Mouse (Mus musculus) myocyte (in vitro differentiated cells): ENCODE measurements around the gene Slc4a1. TPM values are rescaled to one million over a fixed set of nuclear protein-coding genes. Genes with fewer than 3 reads are reported as not detected.
"Not testable (repeated sequence)": the region's sequence is repeated elsewhere in the genome, so short reads cannot be mapped to it uniquely, and the experiment has no call there.

Experiments
- H3K27me3 ChIP-seq: one replicate; pipeline ENCODE4 v1.6.1; 2011; ENCODE audit not compliant: control insufficient read depth, insufficient read depth, insufficient read length
- H3K36me3 ChIP-seq: one replicate; pipeline ENCODE4 v1.6.1; 2011; ENCODE audit not compliant: control insufficient read depth, insufficient read depth
- H3K4me2 ChIP-seq: one replicate; pipeline ENCODE4 v1.6.1; 2011; ENCODE audit warnings: low read depth, control low read depth
- H3K4me3 ChIP-seq: one replicate; pipeline ENCODE4 v1.5.1; 2011; ENCODE audit warnings: mild to moderate bottlenecking, control low read depth, moderate library complexity
- H3K79me2 ChIP-seq: one replicate; pipeline ENCODE4 v1.6.1; 2011; ENCODE audit not compliant: control insufficient read depth, insufficient read depth
- H3ac ChIP-seq: one replicate; pipeline ENCODE4 v1.6.1; 2011; ENCODE audit not compliant: control insufficient read depth, insufficient read length
- CEBPB ChIP-seq: IDR thresholded peaks from 2 replicates; pipeline ENCODE4 v1.6.1; 2011; ENCODE audit warnings: mild to moderate bottlenecking, moderate library complexity; ENCODE audit not compliant: poor library complexity, insufficient read depth, severe bottlenecking
- E2F4 ChIP-seq: IDR thresholded peaks from one replicate; pipeline ENCODE4 v1.6.1; 2011; ENCODE audit warnings: mild to moderate bottlenecking, control low read depth, moderate library complexity; ENCODE audit not compliant: insufficient read depth
- MAX ChIP-seq: IDR thresholded peaks from one replicate; pipeline ENCODE4 v1.6.1; 2011; ENCODE audit warnings: low read depth, mild to moderate bottlenecking, control low read depth
- MYOD1 ChIP-seq, 3 experiments: IDR thresholded peaks; one replicate each; pipeline ENCODE4 v1.6.1; 2011; ENCODE audit warnings: control low read depth in 2 of 3, low read depth in 2 of 3, mild to moderate bottlenecking in 2 of 3, moderate library complexity in 1 of 3; ENCODE audit not compliant: insufficient read length in 2 of 3, control insufficient read depth in 1 of 3
- MYOG ChIP-seq, 3 experiments: IDR thresholded peaks; one replicate each; pipeline ENCODE4 v1.6.1; 2011; ENCODE audit warnings: control low read depth in 2 of 3, low read depth in 2 of 3, mild to moderate bottlenecking in 2 of 3; ENCODE audit not compliant: insufficient read length in 2 of 3, control insufficient read depth in 1 of 3, insufficient read depth in 1 of 3
- POLR2A ChIP-seq: IDR thresholded peaks from one replicate; pipeline ENCODE4 v1.6.1; 2011; ENCODE audit warnings: low read depth, mild to moderate bottlenecking, control low read depth, moderate library complexity; ENCODE audit not compliant: insufficient read length
- POLR2AphosphoS2 ChIP-seq: IDR thresholded peaks from one replicate; pipeline ENCODE4 v1.6.1; 2011; ENCODE audit warnings: low read depth, control low read depth; ENCODE audit not compliant: insufficient read length
- REST ChIP-seq: IDR thresholded peaks from one replicate; pipeline ENCODE4 v1.6.1; 2011; ENCODE audit warnings: mild to moderate bottlenecking, control low read depth, moderate library complexity; ENCODE audit not compliant: insufficient read depth, insufficient read length
- SRF ChIP-seq: IDR thresholded peaks from one replicate; pipeline ENCODE4 v1.6.1; 2011; ENCODE audit warnings: low read depth; ENCODE audit not compliant: control insufficient read depth, insufficient read length
- TCF12 ChIP-seq: IDR thresholded peaks from one replicate; pipeline ENCODE4 v1.6.1; 2011; ENCODE audit warnings: mild to moderate bottlenecking, control low read depth; ENCODE audit not compliant: poor library complexity, insufficient read depth, severe bottlenecking
- TCF3 ChIP-seq: IDR thresholded peaks from one replicate; pipeline ENCODE4 v1.6.1; 2011; ENCODE audit warnings: low read depth, control low read depth; ENCODE audit not compliant: insufficient read length
- USF1 ChIP-seq: IDR thresholded peaks from one replicate; pipeline ENCODE4 v1.6.1; 2011; ENCODE audit warnings: low read depth, mild to moderate bottlenecking, control low read depth, moderate library complexity
- polyA plus RNA-seq: library from polyadenylated mRNA; unstranded; fragments of >200 nt; fragmentation: generic; extraction: Trizol; gene quantifications from one replicate; pipeline ENCODE4 v1.2.1, GENCODE M21; 2012; ENCODE audit warnings: missing spikeins

Slc4a1 gene
- not detected for polyA plus RNA-seq

DNA sequence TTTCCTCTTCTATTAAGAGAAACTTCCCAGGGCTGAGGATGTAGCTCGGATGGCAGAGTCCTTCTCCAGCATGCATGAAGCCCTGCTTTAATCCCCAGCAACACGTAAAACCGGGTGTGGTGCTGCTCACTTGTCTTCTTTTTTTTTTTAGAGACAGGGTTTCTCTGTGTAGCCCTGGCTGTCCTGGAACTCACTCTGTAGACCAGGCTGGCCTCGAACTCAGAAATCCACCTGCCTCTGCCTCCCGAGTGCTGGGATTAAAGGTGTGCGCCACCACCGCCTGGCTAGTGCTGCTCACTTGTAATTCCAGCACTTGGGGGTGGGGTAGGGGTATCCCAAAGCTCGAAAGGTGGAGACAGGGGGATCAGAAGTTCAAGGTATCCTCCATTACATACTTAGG is at the start of gene Slc4a1:
Gene Slc4a1, minus strand, starts transcription at position 101 of the 400 bp plus-strand sequence.
- H3K4me3 ChIP-seq, H3ac ChIP-seq, H3K4me2 ChIP-seq, H3K79me2 ChIP-seq, H3K36me3 ChIP-seq: not testable (repeated sequence)
- peaks cover 72% of the 10 kb centered on the region for H3K27me3 ChIP-seq

DNA sequence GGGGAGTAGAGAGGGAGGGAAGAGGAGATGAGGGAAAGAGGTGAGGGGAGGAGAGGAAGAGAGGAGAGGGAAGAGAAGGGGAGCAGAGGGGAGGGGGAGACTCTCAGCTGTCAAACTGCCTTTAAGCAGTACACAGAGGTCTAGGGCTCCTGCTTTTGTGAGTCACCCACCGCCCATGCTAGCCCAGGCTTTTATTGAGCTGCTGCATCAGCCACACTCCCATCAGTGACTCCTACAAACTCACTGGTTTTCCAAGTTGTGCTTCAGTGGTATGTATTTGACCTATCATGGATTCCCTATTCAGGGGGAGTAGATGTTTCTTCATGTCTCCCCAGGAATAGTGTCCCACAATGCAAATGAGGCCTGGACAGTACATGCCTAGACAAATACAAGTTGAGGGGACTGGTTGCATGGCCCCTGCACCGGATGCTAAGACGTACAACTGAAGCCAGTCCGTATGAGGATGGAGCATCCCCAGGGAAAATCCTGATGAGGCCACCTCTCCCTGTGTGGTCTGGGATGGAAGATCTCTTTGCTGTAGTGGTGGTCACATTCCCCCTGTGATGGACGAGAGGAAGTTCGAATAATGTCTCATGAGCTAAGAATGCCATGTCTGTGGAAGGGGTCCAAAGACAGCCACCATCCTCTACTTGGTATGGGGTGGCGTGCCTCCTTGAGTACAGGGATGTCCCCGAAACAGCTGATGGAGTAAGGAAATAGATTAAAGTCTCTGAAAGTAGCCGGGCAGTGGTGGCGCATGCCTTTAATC is 49.2 kb upstream of the Slc4a1 start:
- no peak for TF ChIP-seq TCF12
- no peak for TF ChIP-seq POLR2A
- no peak for TF ChIP-seq CEBPB
- no peak for TF ChIP-seq MAX
- no peak for TF ChIP-seq MYOD1 (IDR thresholded peaks at IDR 0.05; ENCODE audit: control insufficient read depth in 1 of 3, insufficient read length in 2 of 3, low read depth in 2 of 3)
- no peak for TF ChIP-seq MYOG (IDR thresholded peaks at IDR 0.05; ENCODE audit: control insufficient read depth in 1 of 3, insufficient read depth in 1 of 3, insufficient read length in 2 of 3, low read depth in 2 of 3)
- TF ChIP-seq REST, result no peak
- TF ChIP-seq USF1, result no peak
- no peak for TF ChIP-seq E2F4
- TF ChIP-seq SRF, result no peak
- TF ChIP-seq POLR2AphosphoS2, result no peak
- no peak for TF ChIP-seq TCF3
- no peaks in the 10 kb centered on the region for H3K36me3 ChIP-seq
- no peaks in the 10 kb centered on the region for H3K27me3 ChIP-seq
- no peak overlapping the region for H3K4me2 ChIP-seq
- H3K79me2 ChIP-seq, result no peaks in the 10 kb centered on the region
- no peak overlapping the region for H3K4me3 ChIP-seq
- H3ac ChIP-seq, result no peak overlapping the region

DNA sequence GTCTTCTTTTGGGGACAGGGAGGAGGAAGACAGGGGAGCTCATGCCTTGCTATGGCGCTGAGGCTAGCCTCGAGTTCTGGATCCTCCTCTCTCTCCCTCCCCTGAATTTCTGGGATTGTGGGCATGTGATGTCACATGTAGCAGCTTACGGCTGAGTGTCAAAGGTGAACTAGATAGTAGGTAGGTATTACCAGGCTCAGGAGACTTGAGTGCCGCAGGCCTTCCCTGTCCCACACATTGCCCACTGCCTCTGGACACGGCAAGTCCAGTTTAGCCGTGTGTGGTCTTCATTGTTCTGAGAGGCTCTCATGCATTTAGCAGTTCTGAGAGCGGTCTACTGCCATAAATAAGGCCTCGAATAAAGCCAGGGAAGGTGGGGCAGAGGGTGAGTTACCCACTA is 47.1 kb upstream of the Slc4a1 start:
- TF ChIP-seq POLR2A (no peak), CEBPB (no peak), TCF3 (no peak), E2F4 (no peak), MAX (no peak), MYOD1 (IDR thresholded peaks at IDR 0.05; ENCODE audit: control insufficient read depth in 1 of 3, insufficient read length in 2 of 3, low read depth in 2 of 3) (no peak), USF1 (no peak)
- H3K27me3 ChIP-seq, result no peaks in the 10 kb centered on the region
- no peaks in the 10 kb centered on the region for H3K36me3 ChIP-seq
- H3ac ChIP-seq, result no peak overlapping the region
- H3K79me2 ChIP-seq, result no peaks in the 10 kb centered on the region
- H3K4me3 ChIP-seq, result no peak overlapping the region
- H3K4me2 ChIP-seq, result no peak overlapping the region

DNA sequence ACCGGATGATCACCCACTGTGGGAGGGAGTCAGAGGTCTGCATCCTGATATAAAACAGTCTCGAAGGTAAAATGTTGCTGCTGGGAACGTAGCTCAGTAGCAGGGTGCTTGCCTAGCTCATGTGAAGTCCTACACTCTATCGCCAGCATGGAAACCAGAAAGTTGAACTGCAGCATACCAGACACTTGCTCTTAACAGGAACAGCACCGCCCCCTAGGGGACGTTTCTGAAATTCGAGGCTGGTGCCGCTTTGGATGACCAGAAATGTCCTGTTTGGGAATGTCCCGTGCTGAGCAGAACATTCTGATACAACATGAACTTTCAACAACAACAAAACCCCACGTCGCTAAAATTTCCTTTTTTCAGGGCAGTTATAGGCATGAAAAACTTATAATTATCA is 45.7 kb upstream of the Slc4a1 start:
- TF ChIP-seq SRF (no peak), USF1 (no peak), POLR2A (peak; percentile 49)
- H3K36me3 ChIP-seq, result no peaks in the 10 kb centered on the region
- no peak overlapping the region for H3K4me3 ChIP-seq
- H3K4me2 ChIP-seq, result peak overlapping the region; percentile 61
- no peak overlapping the region for H3ac ChIP-seq
- H3K27me3 ChIP-seq, result no peaks in the 10 kb centered on the region
- H3K79me2 ChIP-seq, result peaks cover 5% of the 10 kb centered on the region

DNA sequence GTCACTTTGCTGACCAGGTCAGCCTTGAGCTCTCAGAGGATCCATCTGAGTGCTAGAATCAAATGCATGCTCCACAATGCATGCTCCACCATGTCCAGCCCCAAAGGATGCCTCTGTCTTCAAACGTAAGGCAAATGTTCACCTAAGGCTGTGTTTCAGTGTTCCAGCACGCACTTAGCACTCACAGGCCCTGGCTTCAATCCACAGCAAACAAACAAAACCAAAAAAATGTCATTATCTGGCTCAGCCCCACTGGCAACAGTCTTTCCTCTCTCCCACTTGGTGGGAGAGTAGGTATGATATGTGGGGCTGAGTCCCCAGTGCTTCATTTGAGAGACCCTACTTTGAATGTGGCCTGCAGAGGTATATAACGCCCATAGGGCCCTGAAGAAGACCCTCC is 45.1 kb upstream of the Slc4a1 start:
- H3K4me2 ChIP-seq, result peak overlapping the region; percentile 61
- H3K36me3 ChIP-seq, result no peaks in the 10 kb centered on the region
- no peak overlapping the region for H3ac ChIP-seq
- TF ChIP-seq POLR2AphosphoS2 (no peak), POLR2A (no peak), TCF12 (no peak), USF1 (no peak), TCF3 (no peak), MYOG (IDR thresholded peaks at IDR 0.05; ENCODE audit: control insufficient read depth in 1 of 3, insufficient read depth in 1 of 3, insufficient read length in 2 of 3, low read depth in 2 of 3) (no peak), MYOD1 (IDR thresholded peaks at IDR 0.05; ENCODE audit: control insufficient read depth in 1 of 3, insufficient read length in 2 of 3, low read depth in 2 of 3) (no peak)
- H3K27me3 ChIP-seq, result no peaks in the 10 kb centered on the region
- peaks cover 11% of the 10 kb centered on the region for H3K79me2 ChIP-seq
- no peak overlapping the region for H3K4me3 ChIP-seq

DNA sequence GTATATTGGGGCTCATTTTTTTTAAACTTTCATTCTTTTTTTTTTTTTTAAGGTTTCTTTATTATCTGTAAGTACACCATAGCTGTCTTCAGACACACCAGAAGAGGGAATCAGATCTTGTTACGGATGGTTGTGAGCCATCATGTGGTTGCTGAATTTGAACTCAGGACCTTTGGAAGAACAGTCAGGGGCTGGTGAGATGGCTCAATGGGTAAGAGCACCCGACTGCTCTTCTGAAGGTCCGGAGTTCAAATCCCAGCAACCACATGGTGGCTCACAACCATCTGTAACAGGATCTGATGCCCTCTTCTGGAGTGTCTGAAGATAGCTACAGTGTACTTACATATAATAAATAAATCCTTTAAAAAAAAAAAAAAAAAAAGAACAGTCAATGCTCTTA is 44.3 kb upstream of the Slc4a1 start:
- not testable (repeated sequence) for H3K4me2 ChIP-seq, H3K27me3 ChIP-seq, H3K36me3 ChIP-seq, H3K4me3 ChIP-seq, H3ac ChIP-seq
- H3K79me2 ChIP-seq, result peaks cover 18% of the 10 kb centered on the region
